Mouse (Mus musculus): Measurements from ENCODE around the gene Mydgf. TPM values are rescaled to one million over a fixed set of nuclear protein-coding genes. Genes with fewer than 3 reads are reported as not detected.

Mydgf gene
- polyA plus RNA-seq, 1 experiment from 2014 or later = 98.6 TPM

GRCm38 (mm10) chr17:56162231-56162774 is 21.4 kb downstream of the Mydgf start, which contains the start of gene Tnfaip8l1:
TSS of gene Tnfaip8l1 (plus strand) at chr17:56162477.
- peak; percentile 98 for ATAC-seq (ENCODE audit: low FRiP score, low read depth)
- Histone ChIP-seq H3K9ac (peak within 1 kb of the TSS; percentile 69), H3K27me3 (peaks cover 36% of the 10 kb centered on the region), H3K27ac (no peak within 1 kb of the TSS), H3K4me1 (peaks cover 21% of the 10 kb centered on the region), H3K36me3 (no peaks in the 10 kb centered on the region), H3K9me3 (no peaks in the 10 kb centered on the region), H3K4me3 (peak within 1 kb of the TSS; percentile 52), H3K4me2 (replicated peaks) (peak within 1 kb of the TSS; percentile 85)
- WGBS = under 1% methylated on average over 30 of the region's 30 CpGs

- H3K36me3 ChIP-seq = no peaks in the 10 kb centered on the region
- no peak overlapping the region for H3K4me3 ChIP-seq
- 2% methylated on average over 9 of the region's 9 CpGs for WGBS
- H3K9ac ChIP-seq = no peak overlapping the region
- no peak for ATAC-seq (ENCODE audit: low FRiP score, low read depth)
- no peak overlapping the region for H3K4me2 ChIP-seq (replicated peaks)
- no peak overlapping the region for H3K27ac ChIP-seq
- H3K27me3 ChIP-seq = peaks cover 61% of the 10 kb centered on the region
- H3K4me1 ChIP-seq = peaks cover 21% of the 10 kb centered on the region
- no peaks in the 10 kb centered on the region for H3K9me3 ChIP-seq
Observed at GRCm38 (mm10) chr17:56159729-56160128, 24.0 kb downstream of the Mydgf start.

GRCm38 (mm10) chr17:56153643-56154042 is 30.1 kb downstream of the Mydgf start:
- Histone ChIP-seq H3K4me1 (peaks cover 15% of the 10 kb centered on the region), H3K36me3 (no peaks in the 10 kb centered on the region), H3K4me3 (no peak overlapping the region), H3K4me2 (replicated peaks) (no peak overlapping the region), H3K9me3 (no peaks in the 10 kb centered on the region), H3K27me3 (peaks cover 92% of the 10 kb centered on the region), H3K9ac (no peak overlapping the region), H3K27ac (no peak overlapping the region)
- peak; percentile 53; the same call in 1 of the 2 replicates for ATAC-seq (ENCODE audit: low FRiP score, low read depth)
- 32% methylated on average over 9 of the region's 9 CpGs for WGBS

GRCm38 (mm10) chr17:56149897-56150296 is 33.8 kb downstream of the Mydgf start:
- Histone ChIP-seq H3K4me2 (replicated peaks) (no peak overlapping the region), H3K9me3 (no peaks in the 10 kb centered on the region), H3K4me1 (peaks cover 25% of the 10 kb centered on the region), H3K27ac (no peak overlapping the region), H3K27me3 (peaks cover 92% of the 10 kb centered on the region), H3K36me3 (no peaks in the 10 kb centered on the region), H3K9ac (no peak overlapping the region), H3K4me3 (no peak overlapping the region)
- 42% methylated on average over 2 of the region's 2 CpGs for WGBS
- no peak for ATAC-seq (ENCODE audit: low FRiP score, low read depth)

- peak overlapping the region; percentile 51 for H3K4me2 ChIP-seq (replicated peaks)
- H3K27me3 ChIP-seq = peaks cover 93% of the 10 kb centered on the region
- 3% methylated on average over 30 of the region's 30 CpGs for WGBS
- no peak overlapping the region for H3K27ac ChIP-seq
- H3K36me3 ChIP-seq = no peaks in the 10 kb centered on the region
- peak overlapping the region; percentile 54 for H3K9ac ChIP-seq
- H3K4me1 ChIP-seq = peaks cover 25% of the 10 kb centered on the region
- no peaks in the 10 kb centered on the region for H3K9me3 ChIP-seq
- ATAC-seq (ENCODE audit: low FRiP score, low read depth) = peak; percentile 26; the same call in 1 of the 2 replicates
- H3K4me3 ChIP-seq = peak overlapping the region; percentile 28
Observed at GRCm38 (mm10) chr17:56148790-56149618, 34.7 kb downstream of the Mydgf start.

- H3K4me2 ChIP-seq (replicated peaks) = peak overlapping the region; percentile 51
- no peak for ATAC-seq (ENCODE audit: low FRiP score, low read depth)
- H3K27me3 ChIP-seq = peaks cover 93% of the 10 kb centered on the region
- H3K9me3 ChIP-seq = no peaks in the 10 kb centered on the region
- WGBS = 18% methylated on average over 9 of the region's 9 CpGs
- no peaks in the 10 kb centered on the region for H3K36me3 ChIP-seq
- H3K9ac ChIP-seq = no peak overlapping the region
- H3K4me1 ChIP-seq = peaks cover 18% of the 10 kb centered on the region
- no peak overlapping the region for H3K27ac ChIP-seq
- peak overlapping the region; percentile 28 for H3K4me3 ChIP-seq
Observed at GRCm38 (mm10) chr17:56148280-56148679, 35.4 kb downstream of the Mydgf start.

GRCm38 (mm10) chr17:56147420-56147819 is 36.3 kb downstream of the Mydgf start:
- WGBS = 47% methylated on average over 12 of the region's 12 CpGs
- no peaks in the 10 kb centered on the region for H3K9me3 ChIP-seq
- H3K4me3 ChIP-seq = no peak overlapping the region
- H3K36me3 ChIP-seq = no peaks in the 10 kb centered on the region
- peak; percentile 38; the same call in 1 of the 2 replicates for ATAC-seq (ENCODE audit: low FRiP score, low read depth)
- peaks cover 20% of the 10 kb centered on the region for H3K4me1 ChIP-seq
- H3K4me2 ChIP-seq (replicated peaks) = no peak overlapping the region
- no peak overlapping the region for H3K27ac ChIP-seq
- no peak overlapping the region for H3K9ac ChIP-seq
- peaks cover 96% of the 10 kb centered on the region for H3K27me3 ChIP-seq

- Histone ChIP-seq H3K4me2 (replicated peaks) (no peak overlapping the region), H3K9me3 (no peaks in the 10 kb centered on the region), H3K27me3 (peaks cover 100% of the 10 kb centered on the region), H3K4me1 (peaks cover 33% of the 10 kb centered on the region), H3K9ac (peak overlapping the region; percentile 19; the same call in 1 of the 2 replicates), H3K36me3 (no peaks in the 10 kb centered on the region), H3K4me3 (no peak overlapping the region), H3K27ac (no peak overlapping the region)
- WGBS = 12% methylated on average over 9 of the region's 9 CpGs
- no peak for ATAC-seq (ENCODE audit: low FRiP score, low read depth)
Observed at GRCm38 (mm10) chr17:56146131-56146530, 37.6 kb downstream of the Mydgf start.

- H3K9ac ChIP-seq = no peak overlapping the region
- peaks cover 100% of the 10 kb centered on the region for H3K27me3 ChIP-seq
- H3K27ac ChIP-seq = no peak overlapping the region
- H3K4me1 ChIP-seq = peaks cover 36% of the 10 kb centered on the region
- no peak for ATAC-seq (ENCODE audit: low FRiP score, low read depth)
- H3K4me2 ChIP-seq (replicated peaks) = no peak overlapping the region
- no peaks in the 10 kb centered on the region for H3K9me3 ChIP-seq
- 61% methylated on average over 9 of the region's 9 CpGs for WGBS
- H3K4me3 ChIP-seq = no peak overlapping the region
- no peaks in the 10 kb centered on the region for H3K36me3 ChIP-seq
Observed at GRCm38 (mm10) chr17:56144546-56144945, 39.2 kb downstream of the Mydgf start.

GRCm38 (mm10) chr17:56141702-56142605 is 41.8 kb downstream of the Mydgf start:
- peaks cover 100% of the 10 kb centered on the region for H3K27me3 ChIP-seq
- no peaks in the 10 kb centered on the region for H3K9me3 ChIP-seq
- no peak overlapping the region for H3K27ac ChIP-seq
- no peaks in the 10 kb centered on the region for H3K36me3 ChIP-seq
- ATAC-seq (ENCODE audit: low FRiP score, low read depth) = peak; percentile 45
- WGBS = under 1% methylated on average over 44 of the region's 47 CpGs
- peak overlapping the region; percentile 75 for H3K4me2 ChIP-seq (replicated peaks)
- H3K4me3 ChIP-seq = peak overlapping the region; percentile 45
- H3K9ac ChIP-seq = peak overlapping the region; percentile 53
- H3K4me1 ChIP-seq = peaks cover 35% of the 10 kb centered on the region

GRCm38 (mm10) chr17:56139858-56140595 is 43.7 kb downstream of the Mydgf start, which contains the start of gene Sema6b:
TSS of gene Sema6b (minus strand) at chr17:56140343.
- no peaks in the 10 kb centered on the region for H3K36me3 ChIP-seq
- H3K9me3 ChIP-seq = no peaks in the 10 kb centered on the region
- peak; percentile 3; the same call in 1 of the 2 replicates for ATAC-seq (ENCODE audit: low FRiP score, low read depth)
- H3K9ac ChIP-seq = peak within 1 kb of the TSS; percentile 72
- H3K4me2 ChIP-seq (replicated peaks) = peak within 1 kb of the TSS; percentile 98
- H3K27ac ChIP-seq = no peak within 1 kb of the TSS
- H3K4me3 ChIP-seq = peak within 1 kb of the TSS; percentile 75
- peaks cover 29% of the 10 kb centered on the region for H3K4me1 ChIP-seq
- 1% methylated on average over 79 of the region's 79 CpGs for WGBS
- H3K27me3 ChIP-seq = peaks cover 93% of the 10 kb centered on the region

All from limb, embryonic 13.5 days (tissue).